Mouse (Mus musculus) heart, embryonic 15.5 days (tissue): ENCODE data around the gene Tesk2. TPM values are rescaled to one million over a fixed set of nuclear protein-coding genes. Genes with fewer than 3 reads are reported as not detected.
A peak's percentile ranks its signal among the peaks of the same experiment; 100 is the strongest.

Source experiments
- ATAC-seq: fragments of 200-750 bp; cut with Nextera tagmentation; replicated peaks from 2 replicates; pipeline ENCODE4 v1.8.0; 2017; ENCODE audit warnings: low read depth, moderate TSS enrichment; ENCODE audit not compliant: insufficient number of reproducible peaks, insufficient read depth, low FRiP score
- H3K27ac ChIP-seq: fragments of 300-500 bp; sonication (generic); 2 replicates; pipeline ENCODE4 v1.5.1; 2015; ENCODE audit warnings: mild to moderate bottlenecking, inconsistent platforms
- H3K27me3 ChIP-seq: fragments of 300-500 bp; sonication (generic); 2 replicates; pipeline ENCODE4 v1.6.1; 2015; ENCODE audit warnings: inconsistent platforms
- H3K36me3 ChIP-seq: fragments of 300-500 bp; sonication (generic); 2 replicates; pipeline ENCODE4 v1.6.1; 2015; ENCODE audit warnings: mild to moderate bottlenecking, inconsistent platforms
- H3K4me1 ChIP-seq: fragments of 300-500 bp; sonication (generic); replicated peaks from 2 replicates; pipeline ENCODE4 v1.6.1; 2015; ENCODE audit warnings: inconsistent platforms
- H3K4me2 ChIP-seq: fragments of 300-500 bp; sonication (generic); 2 replicates; pipeline ENCODE4 v1.6.1; 2015; ENCODE audit warnings: inconsistent platforms, mild to moderate bottlenecking, moderate library complexity
- H3K4me3 ChIP-seq: fragments of 300-500 bp; sonication (generic); 2 replicates; pipeline ENCODE4 v1.5.1; 2015; ENCODE audit warnings: mild to moderate bottlenecking, inconsistent platforms
- H3K9ac ChIP-seq: fragments of 300-500 bp; sonication (generic); 2 replicates; pipeline ENCODE4 v1.6.1; 2015; ENCODE audit warnings: mild to moderate bottlenecking, inconsistent platforms
- H3K9me3 ChIP-seq: fragments of 300-500 bp; sonication (generic); replicated peaks from 2 replicates; pipeline ENCODE4 v1.6.1; 2016; ENCODE audit warnings: inconsistent platforms
- WGBS: fragments of 180-500 bp; shearing (Covaris S2); methylation state at CpG from one replicate; pipeline ENCODE4 v1.1.7; 2015; ENCODE audit warnings: mixed read lengths; 5-methylcytosine and 5-hydroxymethylcytosine counted together
- polyA plus RNA-seq: library from polyadenylated mRNA; unstranded; fragments of >200 nt; fragmentation: Nextera tagmentation; extraction: Ambion mirVana; gene quantifications from 2 replicates; pipeline ENCODE4 v1.2.1, GENCODE M21; 2015

Gene Tesk2
- polyA plus RNA-seq, 1 experiment from 2014 or later = 3.0 TPM

DNA sequence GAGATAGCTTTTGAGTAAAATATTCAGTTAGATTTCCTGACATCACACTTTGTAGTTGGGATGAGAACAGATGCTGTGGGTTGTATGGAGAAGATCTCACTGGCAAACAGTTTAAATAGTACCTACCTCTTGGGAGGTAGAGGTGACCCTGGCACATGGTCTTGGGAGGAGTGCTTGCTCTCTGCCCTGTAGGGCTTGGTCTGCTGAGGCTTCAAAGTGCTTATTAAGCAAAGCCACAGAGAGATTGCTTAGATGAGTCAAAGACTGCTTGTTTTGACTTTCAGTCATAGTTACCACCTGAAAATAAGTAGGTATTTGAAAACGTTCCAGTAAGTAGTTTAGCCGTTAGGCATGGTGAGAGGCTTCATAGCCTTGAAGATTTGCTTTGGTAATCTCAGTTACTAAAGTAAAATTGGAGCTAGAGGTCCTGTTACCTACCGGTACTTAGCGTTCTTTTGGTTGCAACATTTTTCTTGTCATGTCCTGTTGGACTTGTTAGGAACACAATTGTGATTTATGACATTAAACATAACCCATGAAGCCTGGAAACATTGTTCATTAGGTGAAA lies 31.4 kb upstream of the Tesk2 start:
- Histone ChIP-seq H3K4me2 (no peak overlapping the region), H3K27ac (no peak overlapping the region), H3K4me3 (no peak overlapping the region), H3K36me3 (peaks cover 60% of the 10 kb centered on the region), H3K4me1 (peaks cover 22% of the 10 kb centered on the region), H3K9ac (no peak overlapping the region), H3K9me3 (no peaks in the 10 kb centered on the region), H3K27me3 (no peaks in the 10 kb centered on the region)
- 82% methylated on average over 4 of the region's 4 CpGs for WGBS
- no peak for ATAC-seq

DNA sequence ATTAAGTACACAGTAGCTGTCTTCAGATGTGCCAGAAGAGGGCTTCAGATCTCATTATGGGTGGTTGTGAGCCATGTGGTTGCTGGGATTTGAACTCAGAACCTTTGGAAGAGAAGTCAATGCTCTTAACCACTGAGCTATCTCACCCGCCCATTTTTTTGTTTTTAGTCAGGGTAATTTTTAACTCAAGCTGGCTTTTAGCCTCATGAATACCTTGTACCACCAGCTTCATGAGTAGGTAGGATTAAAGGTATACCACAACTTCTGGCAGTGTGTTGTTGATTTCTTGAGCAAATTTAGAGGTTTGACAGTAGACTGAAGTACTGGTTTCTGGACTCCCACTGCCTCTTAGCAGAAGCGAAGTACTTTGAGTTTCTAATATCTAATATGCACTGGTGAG lies 28.6 kb upstream of the Tesk2 start:
- peaks cover 8% of the 10 kb centered on the region for H3K4me1 ChIP-seq
- H3K36me3 ChIP-seq = peaks cover 80% of the 10 kb centered on the region
- H3K4me3 ChIP-seq = no peak overlapping the region
- no peak overlapping the region for H3K4me2 ChIP-seq
- H3K9me3 ChIP-seq = no peaks in the 10 kb centered on the region
- no peak overlapping the region for H3K9ac ChIP-seq
- H3K27ac ChIP-seq = no peak overlapping the region
- H3K27me3 ChIP-seq = no peaks in the 10 kb centered on the region
- no peak for ATAC-seq
- WGBS = 87% methylated on average over 2 of the region's 2 CpGs

- ATAC-seq = no peak
- H3K27ac ChIP-seq = no peak overlapping the region
- peaks cover 74% of the 10 kb centered on the region for H3K36me3 ChIP-seq
- no peak overlapping the region for H3K4me2 ChIP-seq
- WGBS = 84% methylated on average over 2 of the region's 2 CpGs
- no peak overlapping the region for H3K4me3 ChIP-seq
- H3K4me1 ChIP-seq = peaks cover 9% of the 10 kb centered on the region
- no peak overlapping the region for H3K9ac ChIP-seq
- no peaks in the 10 kb centered on the region for H3K27me3 ChIP-seq
- H3K9me3 ChIP-seq = no peaks in the 10 kb centered on the region
Observed at GRCm38 (mm10) chr4:116693785-116694184, 27.0 kb upstream of the Tesk2 start.

- Histone ChIP-seq H3K4me1 (peaks cover 7% of the 10 kb centered on the region), H3K4me3 (no peak overlapping the region), H3K9me3 (no peaks in the 10 kb centered on the region), H3K4me2 (no peak overlapping the region), H3K36me3 (peaks cover 50% of the 10 kb centered on the region), H3K9ac (no peak overlapping the region), H3K27ac (peak overlapping the region; percentile 46), H3K27me3 (no peaks in the 10 kb centered on the region)
- WGBS = 26% methylated on average over 2 of the region's 2 CpGs
- ATAC-seq = no peak
Observed at GRCm38 (mm10) chr4:116698693-116699342, 21.9 kb upstream of the Tesk2 start.

DNA sequence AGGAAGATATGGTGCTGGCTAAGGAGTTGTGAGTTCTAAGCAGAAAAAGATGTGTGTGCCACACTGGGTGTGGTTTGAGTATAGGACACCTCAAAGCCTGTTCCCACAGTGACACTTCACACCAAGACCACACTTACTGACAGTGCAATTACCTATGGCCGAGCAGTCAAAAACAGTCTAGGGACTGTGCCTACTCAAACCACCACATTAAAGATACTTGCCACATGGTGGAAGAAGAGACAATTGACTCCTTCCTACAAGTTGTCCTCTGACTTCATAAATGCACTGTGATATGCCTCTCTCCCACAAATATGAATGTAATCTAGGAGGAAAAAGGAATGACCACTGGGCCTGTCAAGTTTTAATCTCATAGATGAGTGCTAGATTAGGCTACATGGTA lies 19.8 kb upstream of the Tesk2 start:
- peaks cover 38% of the 10 kb centered on the region for H3K36me3 ChIP-seq
- no peak overlapping the region for H3K4me2 ChIP-seq
- H3K9me3 ChIP-seq = no peaks in the 10 kb centered on the region
- H3K9ac ChIP-seq = no peak overlapping the region
- no peak overlapping the region for H3K27ac ChIP-seq
- no peak overlapping the region for H3K4me3 ChIP-seq
- 72% methylated on average over 1 of the region's 1 CpGs for WGBS
- peaks cover 7% of the 10 kb centered on the region for H3K4me1 ChIP-seq
- H3K27me3 ChIP-seq = no peaks in the 10 kb centered on the region
- no peak for ATAC-seq

DNA sequence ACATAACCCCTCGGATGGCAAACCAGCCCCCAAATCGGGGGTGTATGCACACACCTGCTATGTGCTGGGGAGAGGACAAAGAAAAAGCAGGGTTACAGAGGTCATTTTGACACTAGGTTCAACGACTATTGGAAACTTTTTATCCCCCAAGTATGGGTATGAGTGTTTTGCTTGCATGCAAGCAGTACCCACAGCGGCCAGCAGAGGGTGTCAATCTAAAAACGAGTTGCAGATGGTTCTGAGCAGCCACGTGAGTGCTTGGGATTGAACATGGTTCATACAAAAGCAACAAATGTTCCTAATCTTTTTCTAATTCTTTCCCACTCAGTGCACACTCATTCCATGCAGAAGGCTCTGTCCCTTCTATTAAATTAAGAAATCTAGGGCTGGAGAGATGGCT lies 16.9 kb upstream of the Tesk2 start:
- H3K27ac ChIP-seq = no peak overlapping the region
- H3K36me3 ChIP-seq = peaks cover 25% of the 10 kb centered on the region
- H3K9me3 ChIP-seq = no peaks in the 10 kb centered on the region
- no peaks in the 10 kb centered on the region for H3K27me3 ChIP-seq
- ATAC-seq = no peak
- WGBS = 34% methylated on average over 6 of the region's 6 CpGs
- H3K9ac ChIP-seq = no peak overlapping the region
- peaks cover 5% of the 10 kb centered on the region for H3K4me1 ChIP-seq
- no peak overlapping the region for H3K4me2 ChIP-seq
- H3K4me3 ChIP-seq = no peak overlapping the region

GRCm38 (mm10) chr4:116707666-116708065 lies 13.1 kb upstream of the Tesk2 start:
- Histone ChIP-seq H3K4me3 (peak overlapping the region; percentile 77), H3K27me3 (no peaks in the 10 kb centered on the region), H3K9me3 (no peaks in the 10 kb centered on the region), H3K4me2 (peak overlapping the region; percentile 71), H3K9ac (peak overlapping the region; percentile 69), H3K4me1 (peaks cover 10% of the 10 kb centered on the region), H3K36me3 (0 out of 2 replicates have a peak, but pooled peaks cover 11% of the 10 kb centered on the region), H3K27ac (peak overlapping the region; percentile 76)
- no peak for ATAC-seq
- WGBS = 17% methylated on average over 9 of the region's 9 CpGs

- Histone ChIP-seq H3K36me3 (0 out of 2 replicates have a peak, but pooled peaks cover 10% of the 10 kb centered on the region), H3K9me3 (no peaks in the 10 kb centered on the region)
- under 1% methylated on average over 29 of the region's 29 CpGs for WGBS
Observed at GRCm38 (mm10) chr4:116708201-116708764, 12.5 kb upstream of the Tesk2 start, which contains the start of the genes Mmachc and Ccdc163. Gene Mmachc (minus strand): TSS chr4:116708406. Gene Ccdc163 (plus strand): TSS chr4:116708509.

GRCm38 (mm10) chr4:116708791-116709390 lies 11.9 kb upstream of the Tesk2 start:
- H3K4me1 ChIP-seq = peaks cover 10% of the 10 kb centered on the region
- peak overlapping the region; percentile 76; the same call in 1 of the 2 replicates for H3K27ac ChIP-seq
- WGBS = 6% methylated on average over 9 of the region's 9 CpGs
- peak overlapping the region; percentile 94 for H3K4me2 ChIP-seq
- H3K27me3 ChIP-seq = no peaks in the 10 kb centered on the region
- peak overlapping the region; percentile 77 for H3K4me3 ChIP-seq
- no peak for ATAC-seq
- H3K36me3 ChIP-seq = 0 out of 2 replicates have a peak, but pooled peaks cover 4% of the 10 kb centered on the region
- no peaks in the 10 kb centered on the region for H3K9me3 ChIP-seq
- H3K9ac ChIP-seq = peak overlapping the region; percentile 73

More at GRCm38 (mm10) chr4:116708201-116708764, 12.5 kb upstream of the Tesk2 start, which contains the start of the genes Mmachc and Ccdc163:
- ATAC-seq = peak; percentile 97
- Histone ChIP-seq H3K4me1 (peaks cover 10% of the 10 kb centered on the region), H3K4me2 (peak within 1 kb of the TSS; percentile 94), H3K4me3 (peak within 1 kb of the TSS; percentile 77), H3K27me3 (no peaks in the 10 kb centered on the region), H3K27ac (peak within 1 kb of the TSS; percentile 76), H3K9ac (peak within 1 kb of the TSS; percentile 73)

DNA sequence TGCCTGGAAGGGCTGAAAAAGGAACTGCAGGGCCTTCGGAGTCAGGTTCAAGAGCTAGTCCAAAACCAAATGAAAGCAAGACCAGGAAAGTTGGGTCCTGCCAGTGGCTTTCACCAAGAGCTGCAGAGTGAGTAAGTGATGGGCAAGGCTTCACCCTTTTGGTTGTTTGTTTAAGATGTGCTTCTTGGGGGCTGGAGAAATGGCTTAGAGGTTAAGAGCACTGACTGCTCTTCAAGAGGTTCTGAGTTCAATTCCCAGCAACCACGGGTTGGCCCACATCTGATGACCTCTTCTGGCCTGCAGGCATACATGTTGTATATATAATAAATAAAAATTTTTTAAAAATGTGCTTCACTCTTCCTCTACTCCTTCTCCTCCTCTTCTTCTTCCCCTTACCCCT lies 10.6 kb upstream of the Tesk2 start:
- Histone ChIP-seq H3K27ac (no peak overlapping the region), H3K27me3 (no peaks in the 10 kb centered on the region), H3K36me3 (0 out of 2 replicates have a peak, but pooled peaks cover 4% of the 10 kb centered on the region), H3K4me2 (no peak overlapping the region), H3K9ac (no peak overlapping the region), H3K4me3 (no peak overlapping the region), H3K4me1 (peaks cover 10% of the 10 kb centered on the region), H3K9me3 (no peaks in the 10 kb centered on the region)
- WGBS = 83% methylated on average over 2 of the region's 2 CpGs
- ATAC-seq = no peak

- 71% methylated on average over 1 of the region's 1 CpGs for WGBS
- H3K9me3 ChIP-seq = no peaks in the 10 kb centered on the region
- no peaks in the 10 kb centered on the region for H3K27me3 ChIP-seq
- no peak overlapping the region for H3K27ac ChIP-seq
- 0 out of 2 replicates have a peak, but pooled peaks cover 6% of the 10 kb centered on the region for H3K36me3 ChIP-seq
- no peak overlapping the region for H3K4me3 ChIP-seq
- no peak overlapping the region for H3K4me2 ChIP-seq
- H3K9ac ChIP-seq = no peak overlapping the region
- H3K4me1 ChIP-seq = peaks cover 8% of the 10 kb centered on the region
- ATAC-seq = no peak
Observed at GRCm38 (mm10) chr4:116712536-116712935, 8.2 kb upstream of the Tesk2 start.
